Comparison of ENCODE assay signal across 7 mouse cellular contexts in the genomic region with DNA sequence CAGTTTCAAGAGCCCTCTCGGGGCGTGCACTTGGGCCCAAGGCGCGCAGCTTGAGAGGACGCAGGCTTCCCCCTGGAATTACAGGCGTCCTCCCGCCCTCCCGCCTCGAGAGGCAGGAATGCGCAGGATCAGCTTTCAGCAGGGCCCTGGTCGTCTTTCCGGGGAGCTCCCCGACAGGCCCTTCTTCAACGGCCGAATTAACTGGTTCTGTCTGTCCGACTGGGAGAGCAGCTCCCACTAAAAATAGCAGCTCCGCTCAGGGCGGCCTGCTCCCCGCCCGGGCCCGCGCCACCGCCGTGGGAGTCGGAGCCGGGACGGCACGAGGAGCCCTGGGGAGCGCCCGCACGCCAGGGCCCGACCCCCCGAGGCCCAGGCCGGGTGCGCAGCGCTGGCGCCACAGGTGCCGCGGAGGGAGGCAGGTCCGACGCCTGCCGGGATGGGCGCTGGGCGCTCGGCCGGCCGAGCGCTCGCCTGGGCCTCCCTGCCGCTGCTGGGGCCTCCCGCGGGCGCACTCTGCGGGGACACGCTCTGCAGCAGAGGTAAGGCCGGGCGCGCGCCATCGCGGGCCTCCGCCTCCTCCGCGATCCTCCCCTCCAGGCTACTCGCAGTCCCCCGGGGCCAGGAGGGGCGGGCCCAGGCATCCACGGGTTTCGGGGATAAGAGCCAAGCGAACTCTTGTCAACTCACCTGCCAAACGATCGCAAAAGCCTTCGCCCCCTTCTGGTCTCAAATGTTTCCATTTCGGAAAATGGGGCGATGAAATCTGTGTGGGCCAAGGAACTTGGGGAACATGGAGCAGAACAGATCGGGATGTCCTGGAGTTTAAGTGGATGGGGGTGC. TPM values are rescaled to one million over a fixed set of nuclear protein-coding genes. Genes with fewer than 3 reads are reported as not detected.
A peak's percentile ranks its signal among the peaks of the same experiment; 100 is the strongest.
DNase-seq lines count a peak whose midpoint lies in the region; ATAC-seq and TF ChIP-seq lines count a peak whose summit lies in the region.

No protein-coding gene starts in this region.

- DNase-seq in NIH3T3 (ENCODE audit: low read depth) = peak; percentile 84
- DNase-seq in adrenal gland, postnatal 36 days = peak; percentile 68 to 80
- peak; percentile 66 for DNase-seq in hindbrain, embryonic 11.5 days (ENCODE audit: low spot score)
- DNase-seq in limb, embryonic 14.5 days (ENCODE audit: low spot score) = peak; percentile 34
- DNase-seq in urinary bladder, postnatal 25 days (ENCODE audit: low spot score) = peak; percentile 70

- peak; percentile 62; the same call in 1 of the 2 replicates for ATAC-seq in forebrain, embryonic 12.5 days (ENCODE audit: low FRiP score)
- peak; percentile 52; the same call in 1 of the 2 replicates for ATAC-seq in hindbrain, embryonic 11.5 days (ENCODE audit: low FRiP score)
- ATAC-seq in limb, embryonic 14.5 days (ENCODE audit: low FRiP score, low read depth) = peak; percentile 67
- ATAC-seq in midbrain, embryonic 16.5 days = peak; percentile 39; the same call in 1 of the 2 replicates

- H3K9me3 ChIP-seq in forebrain, embryonic 12.5 days = no peaks in the 10 kb centered on the region
- no peaks in the 10 kb centered on the region for H3K9me3 ChIP-seq in hindbrain, embryonic 11.5 days (ENCODE audit: control insufficient read depth, low read length)
- H3K9me3 ChIP-seq in limb, embryonic 14.5 days (ENCODE audit: control insufficient read depth, low read length) = no peaks in the 10 kb centered on the region
- no peaks in the 10 kb centered on the region for H3K9me3 ChIP-seq in midbrain, embryonic 16.5 days (replicated peaks; ENCODE audit: control insufficient read depth, low read length, poor library complexity, severe bottlenecking)

- H3K27ac ChIP-seq in forebrain, embryonic 12.5 days = no peak overlapping the region
- no peak overlapping the region for H3K27ac ChIP-seq in hindbrain, embryonic 11.5 days (ENCODE audit: low read depth, low read length)
- H3K27ac ChIP-seq in limb, embryonic 14.5 days (replicated peaks; ENCODE audit: low read depth, low read length) = peak overlapping the region; percentile 63
- H3K27ac ChIP-seq in midbrain, embryonic 16.5 days (ENCODE audit: low read length) = no peak overlapping the region

- no peaks in the 10 kb centered on the region for H3K36me3 ChIP-seq in forebrain, embryonic 12.5 days (replicated peaks)
- H3K36me3 ChIP-seq in hindbrain, embryonic 11.5 days (ENCODE audit: control insufficient read depth, insufficient read depth, low read length) = no peaks in the 10 kb centered on the region
- H3K36me3 ChIP-seq in limb, embryonic 14.5 days (ENCODE audit: control insufficient read depth, insufficient read depth, low read length) = no peaks in the 10 kb centered on the region
- H3K36me3 ChIP-seq in midbrain, embryonic 16.5 days (ENCODE audit: control insufficient read depth, insufficient read depth, low read length) = no peaks in the 10 kb centered on the region

- no peak for TF ChIP-seq POLR2A in limb, embryonic 14.5 days (IDR thresholded peaks at IDR 0.05; ENCODE audit: borderline replicate concordance, extremely low read depth, insufficient read depth, insufficient read length)

- peak overlapping the region; percentile 55 for H3K4me3 ChIP-seq in forebrain, embryonic 12.5 days (replicated peaks)
- H3K4me3 ChIP-seq in hindbrain, embryonic 11.5 days (ENCODE audit: low read depth, low read length) = peak overlapping the region; percentile 43
- H3K4me3 ChIP-seq in limb, embryonic 14.5 days (replicated peaks; ENCODE audit: low read length) = peak overlapping the region; percentile 51
- peak overlapping the region; percentile 48 for H3K4me3 ChIP-seq in midbrain, embryonic 16.5 days (ENCODE audit: low read depth, low read length)

- H3K4me1 ChIP-seq in forebrain, embryonic 12.5 days = peaks cover 26% of the 10 kb centered on the region
- peaks cover 4% of the 10 kb centered on the region; the same call in 1 of the 2 replicates for H3K4me1 ChIP-seq in hindbrain, embryonic 11.5 days (replicated peaks; ENCODE audit: control insufficient read depth, insufficient read depth, low read length)
- H3K4me1 ChIP-seq in limb, embryonic 14.5 days (ENCODE audit: control insufficient read depth, insufficient read depth, low read length) = peaks cover 22% of the 10 kb centered on the region
- peaks cover 16% of the 10 kb centered on the region for H3K4me1 ChIP-seq in midbrain, embryonic 16.5 days (ENCODE audit: control insufficient read depth, insufficient read depth, low read length)

- H3K27me3 ChIP-seq in forebrain, embryonic 12.5 days = peaks cover 88% of the 10 kb centered on the region
- H3K27me3 ChIP-seq in hindbrain, embryonic 11.5 days (ENCODE audit: control insufficient read depth, insufficient read depth, low read length) = peaks cover 35% of the 10 kb centered on the region
- peaks cover 27% of the 10 kb centered on the region; the same call in 1 of the 2 replicates for H3K27me3 ChIP-seq in limb, embryonic 14.5 days (ENCODE audit: control insufficient read depth, insufficient read depth, low read length)
- H3K27me3 ChIP-seq in midbrain, embryonic 16.5 days (ENCODE audit: control insufficient read depth, insufficient read depth, low read depth, low read length) = peaks cover 38% of the 10 kb centered on the region

- peak overlapping the region; percentile 68 for H3K9ac ChIP-seq in forebrain, embryonic 12.5 days
- peak overlapping the region; percentile 61 for H3K9ac ChIP-seq in hindbrain, embryonic 11.5 days (ENCODE audit: low read depth, low read length)
- H3K9ac ChIP-seq in limb, embryonic 14.5 days (ENCODE audit: low read depth, low read length, severe bottlenecking) = peak overlapping the region; percentile 77
- H3K9ac ChIP-seq in midbrain, embryonic 16.5 days (ENCODE audit: low read depth, low read length) = peak overlapping the region; percentile 61

- peak overlapping the region; percentile 98 for H3K4me2 ChIP-seq in forebrain, embryonic 12.5 days
- H3K4me2 ChIP-seq in hindbrain, embryonic 11.5 days (replicated peaks; ENCODE audit: low read depth, low read length) = peak overlapping the region; percentile 98
- H3K4me2 ChIP-seq in limb, embryonic 14.5 days (replicated peaks; ENCODE audit: low read depth, low read length, severe bottlenecking) = peak overlapping the region; percentile 97
- peak overlapping the region; percentile 94 for H3K4me2 ChIP-seq in midbrain, embryonic 16.5 days (ENCODE audit: low read length)

- WGBS in forebrain, embryonic 12.5 days = under 1% methylated on average over 76 of the region's 76 CpGs
- under 1% methylated on average over 64 of the region's 76 CpGs for WGBS in hindbrain, embryonic 11.5 days
- 3% methylated on average over 50 of the region's 76 CpGs for WGBS in limb, embryonic 14.5 days
- under 1% methylated on average over 69 of the region's 76 CpGs for WGBS in midbrain, embryonic 16.5 days

RNA-seq across cellular contexts. Expression of a gene that starts 23.7 kb away (rescaled TPM):
- total RNA-seq in adrenal gland, postnatal 36 days (2021) = 100 to 1,000 TPM in 1 of 2 experiments, 10 to 100 TPM in 1; 65.0 to 103 TPM
- polyA plus RNA-seq in forebrain, embryonic 12.5 days (2016; fragmentation: Nextera tagmentation; extraction: Ambion mirVana) = 36.8 and 56.9 TPM in 2 replicates
- 37.8 and 47.9 TPM in 2 replicates for polyA plus RNA-seq in hindbrain, embryonic 11.5 days (2014; fragmentation: Nextera tagmentation; extraction: Ambion mirVana)
- 69.8 and 89.3 TPM in 2 replicates for polyA plus RNA-seq in limb, embryonic 14.5 days (2012; rRNA removed)
- 62.2 and 69.8 TPM in 2 replicates for polyA plus RNA-seq in limb, embryonic 14.5 days (2014; fragmentation: Nextera tagmentation; extraction: Ambion mirVana)
- 33.2 and 46.1 TPM in 2 replicates for polyA plus RNA-seq in midbrain, embryonic 16.5 days (2015; fragmentation: Nextera tagmentation; extraction: Ambion mirVana)

Comparison
In these comparisons a context has a peak if more than half of its experiments do, and no peak if none do; other contexts are left out.
1. DNase-seq: peak in every context shown above with its lines; median percentile 84 in NIH3T3; 74 in adrenal gland, postnatal 36 days; 70 in urinary bladder, postnatal 25 days; 66 in hindbrain, embryonic 11.5 days; 34 in limb, embryonic 14.5 days.